In the genomic region with DNA sequence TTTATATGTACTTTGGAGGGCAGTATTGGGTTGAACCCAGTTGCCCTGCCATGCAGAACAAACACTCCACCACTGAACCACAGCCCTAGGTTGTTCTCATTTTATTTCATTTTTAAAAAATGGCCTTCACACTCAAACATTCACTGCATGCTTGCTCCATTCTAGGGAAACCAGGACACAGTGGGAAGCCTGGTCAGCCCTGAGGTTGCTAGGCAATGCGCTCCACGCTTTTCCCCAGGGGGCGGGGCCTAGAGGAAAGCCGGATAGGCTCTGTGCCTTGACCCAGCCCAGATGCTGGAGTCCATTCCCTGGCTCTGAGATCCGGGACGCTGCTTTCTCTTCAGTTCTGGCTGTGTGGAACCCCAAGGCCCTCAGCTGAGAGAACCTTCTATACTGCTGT, we compare ENCODE assay signal across 10 mouse cellular contexts. TPM values are rescaled to one million over a fixed set of nuclear protein-coding genes. Genes with fewer than 3 reads are reported as not detected.
DNase-seq lines count a peak whose midpoint lies in the region; ATAC-seq and TF ChIP-seq lines count a peak whose summit lies in the region.
"Had no signal": no experiment of that assay in that cellular context is flagged by ENCODE, and none has a peak within 500 bp of the region (broad histone marks: within the 10 kb centered on the region; RNA-seq: fewer than 3 reads in every experiment).

No protein-coding gene starts in this region.

- peak; percentile 37 for DNase-seq in adrenal gland, postnatal 14 days
- DNase-seq in adrenal gland, adult 8-10 months = no peak
- peak; percentile 8 for DNase-seq in lung, adult 2 months
- no peak for DNase-seq in lung, postnatal 25 days (ENCODE audit: low spot score)
- DNase-seq in lung, postnatal 10 days = peak; percentile 52
- DNase-seq in right cerebral cortex, postnatal 4 days = no peak
- no peak for DNase-seq in gastrocnemius, adult 18-20 months (ENCODE audit: low spot score)

- TF ChIP-seq CTCF in lung, adult 2 months (IDR thresholded peaks at IDR 0.05; ENCODE audit: insufficient read depth, low read length) = no peak

- no peak for ATAC-seq in megakaryocyte, adult 5-6 weeks (ENCODE audit: poor library complexity, severe bottlenecking)

- WGBS in lung, adult 2 months = 9% methylated on average over 6 of the region's 6 CpGs

- no peak overlapping the region for H3K4me3 ChIP-seq in lung, adult 2 months (replicated peaks; ENCODE audit: extremely low read depth, low read depth, low read length)
- H3K4me3 ChIP-seq: embryonic facial prominence, embryonic 13.5 days had no signal

- no peak for TF ChIP-seq POLR2A in lung, adult 2 months (IDR thresholded peaks at IDR 0.05; ENCODE audit: borderline replicate concordance, extremely low read depth, low read depth, low read length)

- H3K4me1 ChIP-seq in lung, adult 2 months (ENCODE audit: control insufficient read depth, insufficient read depth, low read length) = no peaks in the 10 kb centered on the region
- H3K4me1 ChIP-seq: embryonic facial prominence, embryonic 13.5 days had no signal

RNA-seq across cellular contexts. Expression of gene Aldoart2, which starts 8.8 kb away (rescaled TPM):
- total RNA-seq in adrenal gland, postnatal 14 days (2021) = not detected in 2 replicates
- total RNA-seq in adrenal gland, adult 8-10 months (2022) = not detected
- not detected in 2 replicates for polyA plus RNA-seq in lung, adult 2 months (2012; rRNA removed)
- not detected in 2 replicates for total RNA-seq in megakaryocyte, adult 5-6 weeks (2015)
- not detected in 2 replicates for total RNA-seq in megakaryocyte, adult 5-6 weeks (2017)
- under 1 TPM; 0.21 to 0.50 TPM for total RNA-seq in gastrocnemius, adult 18-20 months (2021)
- total RNA-seq: liver, adult 2 months had no signal
- polyA plus RNA-seq: embryonic facial prominence, embryonic 13.5 days; liver, adult 2 months had no signal

RNA-seq across cellular contexts. Expression of gene Insm2, which starts 25.4 kb away (rescaled TPM):
- total RNA-seq in adrenal gland, postnatal 14 days (2021) = 1.0 and 1.5 TPM in 2 replicates
- total RNA-seq in adrenal gland, adult 8-10 months (2022) = 1 to 10 TPM; 2.6 to 6.4 (median 4.8) TPM
- polyA plus RNA-seq in lung, adult 2 months (2012; rRNA removed) = not detected in 2 replicates
- not detected in 2 replicates for total RNA-seq in megakaryocyte, adult 5-6 weeks (2015)
- total RNA-seq in megakaryocyte, adult 5-6 weeks (2017) = not detected in 2 replicates
- total RNA-seq in gastrocnemius, adult 18-20 months (2021) = not detected
- total RNA-seq: liver, adult 2 months had no signal
- polyA plus RNA-seq: embryonic facial prominence, embryonic 13.5 days; liver, adult 2 months had no signal

Comparison
In these comparisons a context has a peak if more than half of its experiments do, and no peak if none do; other contexts are left out.
1. DNase-seq: peak in adrenal gland, postnatal 14 days (single experiment), lung, adult 2 months (single experiment) and lung, postnatal 10 days (single experiment); none in adrenal gland, adult 8-10 months (single experiment), lung, postnatal 25 days (single experiment), right cerebral cortex, postnatal 4 days (single experiment) and gastrocnemius, adult 18-20 months (single experiment).